Mouse (Mus musculus) thymus, adult 2 months (tissue): Measurements from ENCODE around the gene Atg10.

Experiments
- CTCF ChIP-seq: fragments of 200-500 bp; IDR thresholded peaks from 2 replicates; pipeline ENCODE4 v1.5.1; 2012; ENCODE audit warnings: mild to moderate bottlenecking, control low read depth, low read length, moderate library complexity, borderline replicate concordance; ENCODE audit not compliant: control insufficient read depth, poor library complexity, insufficient read depth; ENCODE audit errors: extremely low read depth
- POLR2A ChIP-seq: fragments of 200-500 bp; IDR thresholded peaks from 2 replicates; pipeline ENCODE4 v1.6.1; 2012; ENCODE audit warnings: mild to moderate bottlenecking, low read length, control low read depth, moderate library complexity; ENCODE audit not compliant: control insufficient read depth, poor library complexity, insufficient read depth; ENCODE audit errors: extremely low read depth

DNA sequence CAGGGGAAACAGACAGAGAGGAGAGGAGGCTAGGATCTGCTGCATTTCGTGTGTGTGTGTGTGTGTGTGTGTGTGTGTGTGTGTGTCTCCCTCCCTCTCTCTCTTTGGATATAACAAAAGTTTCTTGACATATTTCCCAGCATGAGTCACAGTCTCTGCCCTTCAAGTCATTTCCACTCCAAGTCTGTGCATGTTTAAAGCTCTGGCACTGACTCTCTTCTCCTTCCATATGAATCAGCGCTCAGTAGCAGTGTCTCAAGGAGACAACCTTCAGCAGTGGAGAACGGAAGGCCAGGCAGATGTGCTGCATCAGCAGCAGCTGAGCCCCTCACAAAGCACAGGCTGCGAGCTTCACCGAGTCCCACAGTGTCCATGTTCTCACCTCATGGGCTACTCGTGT lies 58.6 kb downstream of the Atg10 start:
- no peak for TF ChIP-seq POLR2A
- no peak for TF ChIP-seq CTCF
